Mouse (Mus musculus): ENCODE results near the gene Olfr1417.

DNA sequence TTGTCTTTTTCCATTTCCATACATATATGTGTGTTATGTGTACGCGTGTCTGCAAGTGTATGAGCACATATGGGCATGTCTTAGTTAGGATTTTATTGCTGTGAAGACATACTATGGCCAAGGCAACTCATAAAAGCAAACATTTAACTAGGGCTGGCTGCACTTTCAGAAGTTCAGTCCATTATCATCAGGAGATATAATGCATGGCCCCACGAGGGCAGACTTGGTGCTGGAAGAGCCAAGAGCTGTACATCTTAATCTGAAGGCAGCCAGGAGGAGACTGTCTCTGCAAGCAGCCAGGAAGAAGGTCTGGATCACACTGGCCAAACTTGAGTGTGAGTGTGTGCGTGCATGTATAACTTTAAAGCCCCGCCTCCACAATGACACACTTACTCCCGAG, 44.6 kb downstream of the Olfr1417 start:
- TF ChIP-seq TAL1 (IDR thresholded peaks at IDR 0.05; ENCODE audit: low read length) (no peak), GATA1 (IDR thresholded peaks at IDR 0.05; ENCODE audit: low read length) (no peak)
